21 mouse cellular contexts compared by ENCODE assay signal in the genomic region with DNA sequence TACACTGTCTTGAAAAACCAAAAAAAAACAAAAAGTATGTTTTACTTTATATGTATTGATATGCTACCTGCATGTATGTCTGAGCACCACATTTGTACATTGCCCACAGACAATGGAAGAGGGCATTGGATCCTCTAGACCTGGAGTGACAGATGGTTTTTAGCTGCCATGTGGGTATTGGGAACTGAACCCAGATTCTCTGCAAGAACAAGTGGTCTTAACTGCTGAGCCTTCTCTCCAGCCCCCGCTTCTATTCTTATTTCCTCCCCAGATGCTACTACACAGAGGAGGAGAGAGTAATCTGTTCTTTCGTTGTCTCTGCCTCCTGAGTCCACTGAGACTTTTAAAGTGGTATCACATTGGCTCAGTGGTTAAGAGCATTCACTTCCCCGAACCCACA. TPM values are rescaled to one million over a fixed set of nuclear protein-coding genes. Genes with fewer than 3 reads are reported as not detected.
A peak's percentile ranks its signal among the peaks of the same experiment; 100 is the strongest.
DNase-seq lines count a peak whose midpoint lies in the region; TF ChIP-seq lines count a peak whose summit lies in the region.
"Had no signal": no experiment of that assay in that cellular context is flagged by ENCODE, and none has a peak within 500 bp of the region (broad histone marks: within the 10 kb centered on the region; RNA-seq: fewer than 3 reads in every experiment).

No protein-coding gene starts in this region.

- H3K4me3 ChIP-seq in layer of hippocampus, adult 2 months: no peak overlapping the region
- H3K4me3 ChIP-seq: embryonic facial prominence, embryonic 13.5 days; embryonic facial prominence, embryonic 15.5 days; erythroblast, embryonic 14.5 days; forebrain, embryonic 10.5 days; forebrain, embryonic 12.5 days had no signal

- peak; percentile 56 for DNase-seq in layer of hippocampus, adult 11-12 months (ENCODE audit: low spot score)
- no peak for DNase-seq in layer of hippocampus, postnatal 25 days (ENCODE audit: extremely low spot score in 1 of 2, low spot score in 1 of 2)
- peak; percentile 65 to 68 for DNase-seq in layer of hippocampus, adult 2 months (ENCODE audit: low spot score in 2 of 2)
- DNase-seq in layer of hippocampus, postnatal 36 days: no peak
- peak; percentile 60 for DNase-seq in brain, adult 2 months (ENCODE audit: low read depth, low spot score)
- DNase-seq in cerebellum, adult 11-12 months: no peak
- DNase-seq: adrenal gland, adult 2 months; adrenal gland, postnatal 10 days; adrenal gland, postnatal 25 days; cerebellum, adult 18-20 months; cerebellum, adult 8-10 months; cerebellum, adult 9-11 months; cerebellum, postnatal 14 days; cerebellum, postnatal 36 days; embryo, embryonic 11 days had no signal

- TF ChIP-seq CTCF in layer of hippocampus, adult 2 months (conservative IDR thresholded peaks at IDR 0.05): no peak

- H3K27ac ChIP-seq in layer of hippocampus, adult 2 months: peak overlapping the region; percentile 61
- H3K27ac ChIP-seq: embryonic facial prominence, embryonic 13.5 days; embryonic facial prominence, embryonic 15.5 days; forebrain, embryonic 10.5 days; forebrain, embryonic 12.5 days had no signal

RNA-seq across cellular contexts. Expression of a gene that starts 5.6 kb away (rescaled TPM):
- total RNA-seq in layer of hippocampus, postnatal 25 days (2021): 100 to 1,000 TPM; 326 to 389 TPM
- 100 to 1,000 TPM; 387 to 403 TPM for total RNA-seq in layer of hippocampus, adult 2 months (2021)
- total RNA-seq in layer of hippocampus, postnatal 36 days (2021): 100 to 1,000 TPM; 362 to 388 TPM

RNA-seq across cellular contexts. Expression of a gene that starts 6.5 kb away (rescaled TPM):
- 1 to 10 TPM; 3.1 to 3.4 TPM for total RNA-seq in layer of hippocampus, postnatal 25 days (2021)
- total RNA-seq in layer of hippocampus, adult 2 months (2021): 1 to 10 TPM; 2.9 to 5.0 TPM
- total RNA-seq in layer of hippocampus, postnatal 36 days (2021): 1 to 10 TPM; 3.0 to 3.5 TPM
- total RNA-seq: common myeloid progenitor, adult 5-6 weeks had no signal

RNA-seq across cellular contexts. Expression of a gene that starts 6.8 kb away (rescaled TPM):
- 10 to 100 TPM; 71.5 to 78.9 TPM for total RNA-seq in layer of hippocampus, postnatal 25 days (2021)
- 10 to 100 TPM; 76.5 to 89.8 TPM for total RNA-seq in layer of hippocampus, adult 2 months (2021)
- total RNA-seq in layer of hippocampus, postnatal 36 days (2021): 10 to 100 TPM; 75.2 to 83.8 TPM

RNA-seq across cellular contexts. Expression of a gene that starts 24.3 kb away (rescaled TPM):
- total RNA-seq in layer of hippocampus, postnatal 25 days (2021): 10 to 100 TPM; 48.7 to 48.8 TPM
- total RNA-seq in layer of hippocampus, adult 2 months (2021): 10 to 100 TPM; 50.8 to 54.7 TPM
- 10 to 100 TPM; 48.2 to 50.8 TPM for total RNA-seq in layer of hippocampus, postnatal 36 days (2021)

RNA-seq across cellular contexts. Expression of a gene that starts 36.5 kb away (rescaled TPM):
- 1 to 10 TPM; 7.2 to 8.2 TPM for total RNA-seq in layer of hippocampus, postnatal 25 days (2021)
- total RNA-seq in layer of hippocampus, adult 2 months (2021): 1 to 10 TPM; 6.6 to 7.9 TPM
- total RNA-seq in layer of hippocampus, postnatal 36 days (2021): 1 to 10 TPM; 5.2 to 7.4 TPM

Comparison
In these comparisons a context has a peak if more than half of its experiments do, and no peak if none do; other contexts are left out.
1. DNase-seq: peak in layer of hippocampus, adult 11-12 months (single experiment), layer of hippocampus, adult 2 months (2 of 2) and brain, adult 2 months (single experiment); none in layer of hippocampus, postnatal 25 days (0 of 2), layer of hippocampus, postnatal 36 days (0 of 2) and cerebellum, adult 11-12 months (single experiment).